Mouse (Mus musculus) lung, adult 2 months (tissue): Measurements from ENCODE around the gene Adcy1.

Source experiments
- CTCF ChIP-seq: fragments of 200-500 bp; IDR thresholded peaks from 2 replicates; pipeline ENCODE4 v1.5.1; 2011; ENCODE audit warnings: mild to moderate bottlenecking, low read length, control low read depth; ENCODE audit not compliant: insufficient read depth
- POLR2A ChIP-seq: fragments of 200-500 bp; IDR thresholded peaks from 2 replicates; pipeline ENCODE4 v1.6.1; 2011; ENCODE audit warnings: low read depth, mild to moderate bottlenecking, control low read depth, low read length, borderline replicate concordance; ENCODE audit errors: extremely low read depth

- TF ChIP-seq POLR2A = no peak
- no peak for TF ChIP-seq CTCF
Measured at GRCm38 (mm10) chr11:7073556-7073955, 10.3 kb downstream of the Adcy1 start.
